Comparison of ENCODE assay signal across 28 mouse cellular contexts in the genomic region with DNA sequence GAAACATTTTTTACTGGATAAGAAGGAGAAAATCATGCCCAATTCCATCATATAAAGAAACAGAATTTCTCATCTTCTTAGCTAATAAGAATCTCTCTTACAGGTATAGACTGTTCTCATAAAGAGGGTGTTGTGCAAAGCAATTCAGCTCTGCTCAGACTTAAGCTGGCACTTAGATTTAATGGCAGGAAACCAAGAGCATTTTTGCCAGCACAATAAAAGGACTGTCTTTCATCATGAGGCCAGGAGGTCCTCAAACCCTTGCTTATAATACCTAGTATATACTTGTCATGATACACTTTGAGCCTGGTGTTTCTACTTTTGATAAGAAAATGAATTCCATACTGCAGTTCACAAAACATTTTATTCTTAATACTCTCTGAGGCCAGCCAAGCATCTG.
"Had no signal": no experiment of that assay in that cellular context is flagged by ENCODE, and none has a peak within 500 bp of the region (broad histone marks: within the 10 kb centered on the region; RNA-seq: fewer than 3 reads in every experiment).

No protein-coding gene starts in this region.

- H3K9ac ChIP-seq: heart, embryonic 13.5 days; heart, embryonic 15.5 days; hindbrain, embryonic 13.5 days; hindbrain, embryonic 15.5 days; intestine, embryonic 15.5 days; limb, embryonic 12.5 days; liver, embryonic 13.5 days; liver, embryonic 15.5 days; liver, postnatal 0 days had no signal

- H3K27ac ChIP-seq: gastrocnemius, adult 2 months; heart, adult 2 months; heart, embryonic 13.5 days; heart, embryonic 15.5 days; hindbrain, embryonic 13.5 days; hindbrain, embryonic 15.5 days; hindbrain, postnatal 0 days; intestine, embryonic 15.5 days; left cerebral cortex, adult 2 months; limb, embryonic 12.5 days; liver, embryonic 13.5 days; liver, embryonic 15.5 days had no signal

- H3K27me3 ChIP-seq: heart, embryonic 13.5 days; heart, embryonic 15.5 days; hindbrain, embryonic 13.5 days; hindbrain, embryonic 15.5 days; intestine, embryonic 15.5 days; limb, embryonic 12.5 days; liver, embryonic 13.5 days; liver, embryonic 15.5 days had no signal

- ATAC-seq: hindbrain, postnatal 0 days; inflammation-experienced regulatory T-cells, adult 6 months; intestine, embryonic 15.5 days; intestine, postnatal 0 days; liver, postnatal 0 days had no signal

- H3K36me3 ChIP-seq: heart, embryonic 15.5 days; intestine, embryonic 15.5 days; liver, embryonic 13.5 days; liver, embryonic 15.5 days had no signal

- H3K4me2 ChIP-seq: heart, embryonic 11.5 days; heart, embryonic 13.5 days; heart, embryonic 15.5 days; hindbrain, embryonic 13.5 days; hindbrain, embryonic 15.5 days; intestine, embryonic 15.5 days; limb, embryonic 12.5 days; liver, embryonic 11.5 days; liver, embryonic 13.5 days; liver, embryonic 15.5 days had no signal

- H3K4me3 ChIP-seq: gastrocnemius, adult 2 months; heart, adult 2 months; heart, embryonic 13.5 days; heart, embryonic 15.5 days; hindbrain, embryonic 13.5 days; hindbrain, embryonic 15.5 days; intestine, embryonic 15.5 days; left cerebral cortex, adult 2 months; limb, embryonic 12.5 days; liver, embryonic 13.5 days; liver, embryonic 15.5 days had no signal

- H3K9me3 ChIP-seq: heart, embryonic 13.5 days; heart, embryonic 15.5 days; hindbrain, embryonic 13.5 days; hindbrain, embryonic 15.5 days; intestine, embryonic 15.5 days; limb, embryonic 12.5 days; liver, embryonic 13.5 days; liver, embryonic 15.5 days had no signal

- H3K4me1 ChIP-seq: heart, embryonic 13.5 days; heart, embryonic 15.5 days; hindbrain, embryonic 13.5 days; hindbrain, embryonic 15.5 days; intestine, embryonic 15.5 days; liver, embryonic 13.5 days; liver, embryonic 15.5 days had no signal

- DNase-seq: gastrocnemius, adult 2 months; gastrocnemius, postnatal 10 days; gastrocnemius, postnatal 25 days; heart, adult 11 months; heart, adult 2 months; heart, postnatal 14 days; heart, postnatal 36 days; kidney, adult 18-20 months; kidney, adult 8-10 months; kidney, postnatal 10 days; kidney, postnatal 36 days; layer of hippocampus, adult 9-11 months; liver; liver, embryonic 13.5 days; liver, postnatal 0 days had no signal
